Mouse (Mus musculus): ENCODE measurements around the gene Gripap1. TPM values are rescaled to one million over a fixed set of nuclear protein-coding genes. Genes with fewer than 3 reads are reported as not detected.

The Gripap1 gene
- polyA plus RNA-seq, 1 experiment from 2014 or later, result 27.7 TPM

- H3K4me1 ChIP-seq (ENCODE audit: control insufficient read depth, low read depth, low read length), result peaks cover 22% of the 10 kb centered on the region
- peak within 1 kb of the TSS; percentile 82 for H3K27ac ChIP-seq (ENCODE audit: low read length)
- 12% methylated on average over 36 of the region's 38 CpGs for WGBS (ENCODE audit: insufficient replicate concordance)
- peak within 1 kb of the TSS; percentile 76 for H3K9ac ChIP-seq (ENCODE audit: low read depth, low read length)
- no peaks in the 10 kb centered on the region for H3K27me3 ChIP-seq (ENCODE audit: control insufficient read depth, insufficient read depth, low read depth, low read length)
- H3K36me3 ChIP-seq (ENCODE audit: control insufficient read depth, insufficient read depth), result no peaks in the 10 kb centered on the region
- H3K4me2 ChIP-seq (ENCODE audit: low read depth, low read length), result peak within 1 kb of the TSS; percentile 77
- H3K9me3 ChIP-seq (replicated peaks; ENCODE audit: control insufficient read depth, low read length), result no peaks in the 10 kb centered on the region; the same call in 1 of the 2 replicates
- peak within 1 kb of the TSS; percentile 74 for H3K4me3 ChIP-seq (ENCODE audit: low read depth, low read length)
- peak; percentile 94 for ATAC-seq (ENCODE audit: low read depth)
Observed at GRCm38 (mm10) chrX:7762137-7762920, 27.2 kb upstream of the Gripap1 start, which contains the start of gene Tfe3. TSS of gene Tfe3 (plus strand) at chrX:7762560.

DNA sequence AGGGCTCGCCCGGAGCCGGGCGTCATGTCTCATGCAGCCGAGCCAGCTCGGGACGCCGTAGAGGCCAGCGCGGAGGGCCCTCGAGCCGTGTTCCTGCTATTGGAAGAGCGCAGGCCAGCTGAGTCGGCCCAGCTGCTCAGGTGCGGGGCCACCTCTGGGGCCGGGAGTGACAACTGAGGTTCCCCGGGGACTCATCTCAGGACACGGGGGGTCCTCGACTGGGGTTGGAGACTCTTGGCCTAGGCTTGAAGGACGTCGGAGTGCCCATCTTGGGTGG lies 26.7 kb upstream of the Gripap1 start:
- peak; percentile 17 for ATAC-seq (ENCODE audit: low read depth)
- H3K4me1 ChIP-seq (ENCODE audit: control insufficient read depth, low read depth, low read length), result peaks cover 22% of the 10 kb centered on the region
- H3K27ac ChIP-seq (ENCODE audit: low read length), result peak overlapping the region; percentile 82
- peak overlapping the region; percentile 76 for H3K9ac ChIP-seq (ENCODE audit: low read depth, low read length)
- peak overlapping the region; percentile 74 for H3K4me3 ChIP-seq (ENCODE audit: low read depth, low read length)
- H3K36me3 ChIP-seq (ENCODE audit: control insufficient read depth, insufficient read depth), result no peaks in the 10 kb centered on the region
- H3K9me3 ChIP-seq (replicated peaks; ENCODE audit: control insufficient read depth, low read length), result no peaks in the 10 kb centered on the region; the same call in 1 of the 2 replicates
- 17% methylated on average over 21 of the region's 21 CpGs for whole genome bisulfite sequencing (ENCODE audit: insufficient replicate concordance)
- peak overlapping the region; percentile 77 for H3K4me2 ChIP-seq (ENCODE audit: low read depth, low read length)
- H3K27me3 ChIP-seq (ENCODE audit: control insufficient read depth, insufficient read depth, low read depth, low read length), result no peaks in the 10 kb centered on the region

GRCm38 (mm10) chrX:7763631-7764393 lies 25.8 kb upstream of the Gripap1 start:
- ATAC-seq (ENCODE audit: low read depth), result no peak
- H3K9ac ChIP-seq (ENCODE audit: low read depth, low read length), result peak overlapping the region; percentile 38
- no peaks in the 10 kb centered on the region; the same call in 1 of the 2 replicates for H3K9me3 ChIP-seq (replicated peaks; ENCODE audit: control insufficient read depth, low read length)
- peak overlapping the region; percentile 74 for H3K4me3 ChIP-seq (ENCODE audit: low read depth, low read length)
- H3K27ac ChIP-seq (ENCODE audit: low read length), result peak overlapping the region; percentile 41; the same call in 1 of the 2 replicates
- H3K36me3 ChIP-seq (ENCODE audit: control insufficient read depth, insufficient read depth), result no peaks in the 10 kb centered on the region
- 14% methylated on average over 22 of the region's 22 CpGs for WGBS (ENCODE audit: insufficient replicate concordance)
- no peaks in the 10 kb centered on the region for H3K27me3 ChIP-seq (ENCODE audit: control insufficient read depth, insufficient read depth, low read depth, low read length)
- H3K4me1 ChIP-seq (ENCODE audit: control insufficient read depth, low read depth, low read length), result peaks cover 22% of the 10 kb centered on the region
- peak overlapping the region; percentile 77 for H3K4me2 ChIP-seq (ENCODE audit: low read depth, low read length)

- H3K4me3 ChIP-seq (ENCODE audit: low read depth, low read length), result peak overlapping the region; percentile 74
- no peak overlapping the region for H3K27ac ChIP-seq (ENCODE audit: low read length)
- H3K27me3 ChIP-seq (ENCODE audit: control insufficient read depth, insufficient read depth, low read depth, low read length), result no peaks in the 10 kb centered on the region
- H3K4me1 ChIP-seq (ENCODE audit: control insufficient read depth, low read depth, low read length), result peaks cover 25% of the 10 kb centered on the region
- 38% methylated on average over 9 of the region's 9 CpGs for WGBS (ENCODE audit: insufficient replicate concordance)
- H3K9me3 ChIP-seq (replicated peaks; ENCODE audit: control insufficient read depth, low read length), result no peaks in the 10 kb centered on the region; the same call in 1 of the 2 replicates
- no peak for ATAC-seq (ENCODE audit: low read depth)
- H3K9ac ChIP-seq (ENCODE audit: low read depth, low read length), result no peak overlapping the region
- peak overlapping the region; percentile 77 for H3K4me2 ChIP-seq (ENCODE audit: low read depth, low read length)
- H3K36me3 ChIP-seq (ENCODE audit: control insufficient read depth, insufficient read depth), result no peaks in the 10 kb centered on the region
Observed at GRCm38 (mm10) chrX:7764657-7765280, 24.8 kb upstream of the Gripap1 start.

GRCm38 (mm10) chrX:7765281-7765670 lies 24.3 kb upstream of the Gripap1 start:
- Histone ChIP-seq H3K4me1 (ENCODE audit: control insufficient read depth, low read depth, low read length) (peaks cover 25% of the 10 kb centered on the region), H3K4me3 (ENCODE audit: low read depth, low read length) (peak overlapping the region; percentile 31), H3K9me3 (replicated peaks; ENCODE audit: control insufficient read depth, low read length) (no peaks in the 10 kb centered on the region; the same call in 1 of the 2 replicates), H3K9ac (ENCODE audit: low read depth, low read length) (no peak overlapping the region; the same call in 1 of the 2 replicates), H3K27me3 (ENCODE audit: control insufficient read depth, insufficient read depth, low read depth, low read length) (no peaks in the 10 kb centered on the region), H3K27ac (ENCODE audit: low read length) (no peak overlapping the region; the same call in 1 of the 2 replicates), H3K36me3 (ENCODE audit: control insufficient read depth, insufficient read depth) (no peaks in the 10 kb centered on the region), H3K4me2 (ENCODE audit: low read depth, low read length) (peak overlapping the region; percentile 77)
- ATAC-seq (ENCODE audit: low read depth), result no peak
- 33% methylated on average over 13 of the region's 13 CpGs for WGBS (ENCODE audit: insufficient replicate concordance)

DNA sequence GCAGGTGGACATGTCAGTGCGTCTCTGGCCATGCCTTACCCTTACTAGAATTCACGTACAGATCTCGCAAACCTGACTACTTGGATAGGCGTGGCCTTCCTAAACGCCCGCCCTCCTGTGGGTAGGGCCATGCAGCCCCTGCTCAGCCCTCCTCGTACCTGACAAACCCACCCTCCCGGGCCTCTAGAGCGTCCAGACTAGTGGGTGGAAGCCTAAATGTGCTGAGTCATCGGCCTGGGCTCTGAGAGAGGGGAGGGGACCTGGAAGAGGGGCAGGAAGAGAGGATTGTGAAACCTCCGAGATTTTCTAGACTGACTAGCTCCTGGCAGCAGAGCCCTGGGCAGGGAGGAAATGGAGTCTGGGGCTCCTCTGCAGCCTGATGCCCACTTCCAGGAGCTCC lies 23.8 kb upstream of the Gripap1 start:
- H3K9me3 ChIP-seq (replicated peaks; ENCODE audit: control insufficient read depth, low read length), result no peaks in the 10 kb centered on the region; the same call in 1 of the 2 replicates
- H3K4me1 ChIP-seq (ENCODE audit: control insufficient read depth, low read depth, low read length), result peaks cover 25% of the 10 kb centered on the region
- H3K4me2 ChIP-seq (ENCODE audit: low read depth, low read length), result peak overlapping the region; percentile 52
- WGBS (ENCODE audit: insufficient replicate concordance), result 13% methylated on average over 11 of the region's 11 CpGs
- ATAC-seq (ENCODE audit: low read depth), result peak; percentile 50
- peak overlapping the region; percentile 31 for H3K4me3 ChIP-seq (ENCODE audit: low read depth, low read length)
- H3K36me3 ChIP-seq (ENCODE audit: control insufficient read depth, insufficient read depth), result no peaks in the 10 kb centered on the region; the same call in 1 of the 2 replicates
- H3K27ac ChIP-seq (ENCODE audit: low read length), result peak overlapping the region; percentile 24
- no peaks in the 10 kb centered on the region for H3K27me3 ChIP-seq (ENCODE audit: control insufficient read depth, insufficient read depth, low read depth, low read length)
- no peak overlapping the region; the same call in 1 of the 2 replicates for H3K9ac ChIP-seq (ENCODE audit: low read depth, low read length)

DNA sequence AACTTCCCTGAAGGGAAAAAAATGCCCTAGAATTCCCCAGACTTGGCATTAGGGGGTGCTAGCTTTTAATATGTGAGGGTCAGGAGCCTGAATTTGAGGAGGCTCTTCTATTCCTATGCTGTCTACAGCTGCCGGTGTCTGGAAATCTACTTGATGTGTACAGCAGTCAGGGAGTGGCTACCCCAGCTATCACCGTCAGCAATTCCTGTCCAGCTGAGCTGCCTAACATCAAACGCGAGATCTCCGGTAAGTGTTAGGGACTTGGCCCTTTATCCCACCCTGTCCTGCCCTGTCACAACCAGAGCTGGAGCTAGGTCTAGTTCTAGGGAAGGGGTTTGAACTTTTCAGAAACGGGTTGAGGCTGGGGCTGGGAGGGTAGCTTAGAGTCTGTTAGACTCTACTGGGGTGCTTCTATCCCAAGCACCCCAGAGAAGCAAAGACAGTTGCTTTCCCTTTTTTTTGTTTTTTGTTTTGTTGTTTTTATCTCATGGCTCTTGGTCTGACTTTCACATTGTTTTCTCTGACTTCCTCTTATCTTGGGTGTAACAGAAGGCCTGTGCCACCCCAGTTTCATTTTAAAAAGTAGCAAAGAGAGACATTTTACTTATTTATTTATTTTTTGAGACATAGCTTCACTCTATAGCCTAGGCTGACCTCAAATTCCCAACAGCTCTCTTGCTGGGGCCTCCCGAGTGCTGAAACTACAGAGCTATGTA lies 20.1 kb upstream of the Gripap1 start:
- no peaks in the 10 kb centered on the region for H3K9me3 ChIP-seq (replicated peaks; ENCODE audit: control insufficient read depth, low read length)
- peaks cover 3% of the 10 kb centered on the region; the same call in 1 of the 2 replicates for H3K36me3 ChIP-seq (ENCODE audit: control insufficient read depth, insufficient read depth)
- H3K27ac ChIP-seq (ENCODE audit: low read length), result peak overlapping the region; percentile 37; the same call in 1 of the 2 replicates
- no peak overlapping the region for H3K4me3 ChIP-seq (ENCODE audit: low read depth, low read length)
- H3K27me3 ChIP-seq (ENCODE audit: control insufficient read depth, insufficient read depth, low read depth, low read length), result no peaks in the 10 kb centered on the region
- H3K4me2 ChIP-seq (ENCODE audit: low read depth, low read length), result no peak overlapping the region
- no peak overlapping the region for H3K9ac ChIP-seq (ENCODE audit: low read depth, low read length)
- WGBS (ENCODE audit: insufficient replicate concordance), result 41% methylated on average over 7 of the region's 7 CpGs
- peak; percentile 53 for ATAC-seq (ENCODE audit: low read depth)
- peaks cover 14% of the 10 kb centered on the region for H3K4me1 ChIP-seq (ENCODE audit: control insufficient read depth, low read depth, low read length)

DNA sequence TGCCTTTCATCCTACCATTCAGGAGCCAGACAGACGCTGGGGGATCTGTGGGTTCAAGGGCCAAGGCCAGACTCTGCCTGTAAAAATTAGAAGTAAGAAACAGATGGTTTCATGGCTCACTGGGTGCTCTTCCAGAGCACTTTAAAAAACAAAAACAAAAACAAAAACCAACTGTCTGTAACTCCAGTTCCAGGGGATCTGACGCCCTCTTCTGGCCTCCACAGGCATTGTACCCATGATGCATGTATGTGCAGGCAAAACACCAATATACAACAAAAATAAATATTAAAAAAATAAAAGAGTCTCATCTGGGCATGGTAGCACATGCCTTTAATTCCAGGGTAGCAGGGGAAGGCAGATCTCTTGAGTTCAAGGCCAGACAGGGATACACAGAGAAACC lies 16.8 kb upstream of the Gripap1 start:
- no peak overlapping the region for H3K4me3 ChIP-seq (ENCODE audit: low read depth, low read length)
- H3K9ac ChIP-seq (ENCODE audit: low read depth, low read length), result no peak overlapping the region
- 40% methylated on average over 2 of the region's 2 CpGs for WGBS (ENCODE audit: insufficient replicate concordance)
- no peak for ATAC-seq (ENCODE audit: low read depth)
- no peak overlapping the region for H3K4me2 ChIP-seq (ENCODE audit: low read depth, low read length)
- H3K27me3 ChIP-seq (ENCODE audit: control insufficient read depth, insufficient read depth, low read depth, low read length), result no peaks in the 10 kb centered on the region
- peaks cover 4% of the 10 kb centered on the region for H3K4me1 ChIP-seq (ENCODE audit: control insufficient read depth, low read depth, low read length)
- H3K27ac ChIP-seq (ENCODE audit: low read length), result no peak overlapping the region
- H3K36me3 ChIP-seq (ENCODE audit: control insufficient read depth, insufficient read depth), result peaks cover 3% of the 10 kb centered on the region; the same call in 1 of the 2 replicates
- no peaks in the 10 kb centered on the region for H3K9me3 ChIP-seq (replicated peaks; ENCODE audit: control insufficient read depth, low read length)

All from liver, embryonic 16.5 days (tissue).